Comparison of ENCODE assay signal across 26 mouse cellular contexts in the genomic region with DNA sequence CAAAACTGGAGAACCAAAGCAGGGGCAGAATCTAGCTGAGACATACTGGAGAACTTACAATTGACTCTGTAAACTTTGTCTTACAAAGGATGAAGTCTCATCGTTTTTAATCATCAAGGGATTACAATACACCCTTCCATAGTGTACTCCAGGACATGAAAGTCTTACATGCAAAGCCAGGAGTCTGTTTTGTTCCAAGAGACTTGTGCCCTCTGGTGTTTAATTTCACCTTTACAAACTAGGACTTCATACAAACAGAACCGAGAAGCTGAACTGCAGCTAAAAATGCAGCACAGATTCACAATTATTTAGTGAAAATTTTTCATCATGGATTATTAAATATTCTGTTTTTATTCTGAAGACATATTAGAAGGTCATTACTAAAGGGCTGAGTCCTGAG. TPM values are rescaled to one million over a fixed set of nuclear protein-coding genes. Genes with fewer than 3 reads are reported as not detected.
DNase-seq lines count a peak whose midpoint lies in the region; ATAC-seq and TF ChIP-seq lines count a peak whose summit lies in the region.
"Had no signal": no experiment of that assay in that cellular context is flagged by ENCODE, and none has a peak within 500 bp of the region (broad histone marks: within the 10 kb centered on the region; RNA-seq: fewer than 3 reads in every experiment).

No protein-coding gene starts in this region.

- no peak for TF ChIP-seq EP300 in liver, postnatal 0 days (IDR thresholded peaks at IDR 0.05; ENCODE audit: low read depth)

- 0 out of 2 replicates have a peak, but pooled peaks have one; percentile 8 for TF ChIP-seq CTCF in forebrain, postnatal 0 days (IDR thresholded peaks at IDR 0.05; ENCODE audit: low read depth)
- TF ChIP-seq CTCF in hindbrain, postnatal 0 days (IDR thresholded peaks at IDR 0.05; ENCODE audit: low read depth), result peak; percentile 34
- TF ChIP-seq CTCF in liver, postnatal 0 days (IDR thresholded peaks at IDR 0.05; ENCODE audit: low read depth), result 0 out of 2 replicates have a peak, but pooled peaks have one; percentile 22

- H3K9me3 ChIP-seq in forebrain, postnatal 0 days (ENCODE audit: low read length), result no peaks in the 10 kb centered on the region
- no peaks in the 10 kb centered on the region for H3K9me3 ChIP-seq in forebrain, embryonic 14.5 days (replicated peaks; ENCODE audit: control insufficient read depth, low read length)
- no peaks in the 10 kb centered on the region for H3K9me3 ChIP-seq in hindbrain, postnatal 0 days (ENCODE audit: low read length)
- no peaks in the 10 kb centered on the region for H3K9me3 ChIP-seq in hindbrain, embryonic 10.5 days
- no peaks in the 10 kb centered on the region for H3K9me3 ChIP-seq in liver, postnatal 0 days (ENCODE audit: low read length)
- H3K9me3 ChIP-seq: embryonic facial prominence, embryonic 13.5 days; forebrain, embryonic 12.5 days; heart, embryonic 10.5 days; hindbrain, embryonic 12.5 days; limb, embryonic 13.5 days; liver, embryonic 15.5 days; midbrain, embryonic 12.5 days had no signal

- H3K9ac ChIP-seq in forebrain, postnatal 0 days, result no peak overlapping the region
- H3K9ac ChIP-seq in forebrain, embryonic 14.5 days (ENCODE audit: low read length), result no peak overlapping the region
- no peak overlapping the region for H3K9ac ChIP-seq in hindbrain, postnatal 0 days (replicated peaks; ENCODE audit: low read length)
- H3K9ac ChIP-seq in liver, postnatal 0 days (replicated peaks), result no peak overlapping the region
- H3K9ac ChIP-seq: embryonic facial prominence, embryonic 13.5 days; forebrain, embryonic 12.5 days; hindbrain, embryonic 12.5 days; limb, embryonic 13.5 days; liver, embryonic 15.5 days; midbrain, embryonic 12.5 days had no signal

- no peak overlapping the region for H3K27ac ChIP-seq in forebrain, postnatal 0 days (ENCODE audit: low read depth, low read length)
- H3K27ac ChIP-seq in forebrain, embryonic 14.5 days (ENCODE audit: low read depth, low read length), result no peak overlapping the region
- H3K27ac ChIP-seq in hindbrain, postnatal 0 days, result no peak overlapping the region
- H3K27ac ChIP-seq in hindbrain, embryonic 10.5 days, result no peak overlapping the region
- no peak overlapping the region for H3K27ac ChIP-seq in liver, postnatal 0 days (ENCODE audit: low read depth)
- H3K27ac ChIP-seq: embryonic facial prominence, embryonic 13.5 days; forebrain, embryonic 12.5 days; heart, embryonic 10.5 days; hindbrain, embryonic 12.5 days; limb, embryonic 13.5 days; liver, embryonic 15.5 days; midbrain, embryonic 12.5 days had no signal

- H3K4me3 ChIP-seq in forebrain, postnatal 0 days (ENCODE audit: low read depth, low read length), result no peak overlapping the region
- H3K4me3 ChIP-seq in forebrain, embryonic 14.5 days (ENCODE audit: low read depth, low read length), result no peak overlapping the region
- no peak overlapping the region for H3K4me3 ChIP-seq in hindbrain, postnatal 0 days (ENCODE audit: low read length)
- no peak overlapping the region for H3K4me3 ChIP-seq in hindbrain, embryonic 10.5 days
- H3K4me3 ChIP-seq in liver, postnatal 0 days (ENCODE audit: low read depth, low read length), result no peak overlapping the region
- H3K4me3 ChIP-seq: embryonic facial prominence, embryonic 13.5 days; erythroblast, embryonic 14.5 days; forebrain, embryonic 12.5 days; heart, embryonic 10.5 days; hindbrain, embryonic 12.5 days; limb, embryonic 13.5 days; liver, embryonic 15.5 days; midbrain, embryonic 12.5 days; myocyte had no signal

- no peak for ATAC-seq in forebrain, postnatal 0 days
- ATAC-seq in forebrain, embryonic 14.5 days, result no peak
- ATAC-seq in hindbrain, postnatal 0 days, result no peak
- ATAC-seq in liver, postnatal 0 days, result no peak

- 0 out of 2 replicates have a peak, but pooled peaks cover 5% of the 10 kb centered on the region for H3K36me3 ChIP-seq in forebrain, postnatal 0 days (ENCODE audit: insufficient read depth)
- 0 out of 2 replicates have a peak, but pooled peaks cover 2% of the 10 kb centered on the region for H3K36me3 ChIP-seq in forebrain, embryonic 14.5 days (ENCODE audit: control insufficient read depth, insufficient read depth, low read length)
- no peaks in the 10 kb centered on the region; the same call in 1 of the 2 replicates for H3K36me3 ChIP-seq in hindbrain, postnatal 0 days (ENCODE audit: insufficient read depth, low read length)
- no peaks in the 10 kb centered on the region for H3K36me3 ChIP-seq in hindbrain, embryonic 10.5 days
- H3K36me3 ChIP-seq in liver, postnatal 0 days (replicated peaks; ENCODE audit: insufficient read depth, low read length), result no peaks in the 10 kb centered on the region
- H3K36me3 ChIP-seq: heart, embryonic 10.5 days; limb, embryonic 13.5 days; liver, embryonic 15.5 days; midbrain, embryonic 12.5 days had no signal

- 63% methylated on average over 2 of the region's 2 CpGs for WGBS in forebrain, postnatal 0 days
- 73% methylated on average over 2 of the region's 2 CpGs for WGBS in forebrain, embryonic 14.5 days
- 64% methylated on average over 2 of the region's 2 CpGs for WGBS in hindbrain, postnatal 0 days
- WGBS in hindbrain, embryonic 10.5 days, result 87% methylated on average over 2 of the region's 2 CpGs
- WGBS in liver, postnatal 0 days (ENCODE audit: insufficient replicate concordance), result 67% methylated on average over 2 of the region's 2 CpGs

- H3K27me3 ChIP-seq in forebrain, postnatal 0 days (ENCODE audit: insufficient read depth, low read length), result no peaks in the 10 kb centered on the region
- H3K27me3 ChIP-seq in forebrain, embryonic 14.5 days (replicated peaks; ENCODE audit: control insufficient read depth, insufficient read depth, low read length), result no peaks in the 10 kb centered on the region
- no peaks in the 10 kb centered on the region for H3K27me3 ChIP-seq in hindbrain, postnatal 0 days (ENCODE audit: insufficient read depth, low read length)
- H3K27me3 ChIP-seq in hindbrain, embryonic 10.5 days (ENCODE audit: insufficient read depth, poor library complexity, severe bottlenecking), result no peaks in the 10 kb centered on the region
- no peaks in the 10 kb centered on the region for H3K27me3 ChIP-seq in liver, postnatal 0 days (ENCODE audit: insufficient read depth, low read length)
- H3K27me3 ChIP-seq: embryonic facial prominence, embryonic 13.5 days; forebrain, embryonic 12.5 days; hindbrain, embryonic 12.5 days; limb, embryonic 13.5 days; liver, embryonic 15.5 days; midbrain, embryonic 12.5 days had no signal

- H3K4me2 ChIP-seq in forebrain, postnatal 0 days (ENCODE audit: low read depth), result no peak overlapping the region
- H3K4me2 ChIP-seq in forebrain, embryonic 14.5 days (ENCODE audit: low read length), result no peak overlapping the region
- no peak overlapping the region for H3K4me2 ChIP-seq in hindbrain, postnatal 0 days (ENCODE audit: low read depth, low read length)
- H3K4me2 ChIP-seq in liver, postnatal 0 days (ENCODE audit: low read depth, low read length), result no peak overlapping the region
- H3K4me2 ChIP-seq: embryonic facial prominence, embryonic 13.5 days; forebrain, embryonic 12.5 days; hindbrain, embryonic 12.5 days; limb, embryonic 13.5 days; liver, embryonic 15.5 days; midbrain, embryonic 12.5 days had no signal

- no peak for DNase-seq in forebrain, postnatal 0 days
- no peak for DNase-seq in forebrain, embryonic 14.5 days (ENCODE audit: low spot score)
- DNase-seq in hindbrain, postnatal 0 days (ENCODE audit: low spot score), result peak; percentile 42
- DNase-seq in hindbrain, embryonic 10.5 days (ENCODE audit: low spot score), result no peak
- no peak for DNase-seq in liver, postnatal 0 days
- DNase-seq in liver, result no peak
- DNase-seq in brain, adult 2 months (ENCODE audit: low read depth, low spot score), result peak; percentile 41
- DNase-seq: adrenal gland, postnatal 14 days; cerebellum, adult 8-10 months; cerebellum, postnatal 36 days; embryo, embryonic 11 days; gastrocnemius, postnatal 25 days; kidney, adult 2 months; kidney, postnatal 14 days; lung, postnatal 14 days; right cerebral cortex, postnatal 4 days; thymus, postnatal 36 days had no signal

- no peaks in the 10 kb centered on the region for H3K4me1 ChIP-seq in forebrain, postnatal 0 days (ENCODE audit: insufficient read depth)
- H3K4me1 ChIP-seq in forebrain, embryonic 14.5 days (ENCODE audit: control insufficient read depth, insufficient read depth, low read length), result no peaks in the 10 kb centered on the region
- no peaks in the 10 kb centered on the region for H3K4me1 ChIP-seq in hindbrain, postnatal 0 days (ENCODE audit: insufficient read depth, low read length)
- H3K4me1 ChIP-seq in hindbrain, embryonic 10.5 days (replicated peaks), result no peaks in the 10 kb centered on the region
- no peaks in the 10 kb centered on the region for H3K4me1 ChIP-seq in liver, postnatal 0 days (ENCODE audit: insufficient read depth)
- H3K4me1 ChIP-seq: embryonic facial prominence, embryonic 13.5 days; forebrain, embryonic 12.5 days; heart, embryonic 10.5 days; hindbrain, embryonic 12.5 days; limb, embryonic 13.5 days; liver, embryonic 15.5 days; midbrain, embryonic 12.5 days had no signal

RNA-seq across cellular contexts. Expression of a gene that starts 53.8 kb away (rescaled TPM):
- total RNA-seq in forebrain, postnatal 0 days (2014; rRNA removed), result 38.7 and 45.7 TPM in 2 replicates
- polyA plus RNA-seq in forebrain, postnatal 0 days (2015; fragmentation: Nextera tagmentation; extraction: Ambion mirVana), result 38.3 and 49.3 TPM in 2 replicates
- polyA plus RNA-seq in forebrain, embryonic 14.5 days (2014; fragmentation: Nextera tagmentation; extraction: Ambion mirVana), result 35.6 and 42.2 TPM in 2 replicates
- total RNA-seq in hindbrain, postnatal 0 days (2014; rRNA removed), result 28.4 and 31.6 TPM in 2 replicates
- 37.7 TPM in 2 replicates for polyA plus RNA-seq in hindbrain, postnatal 0 days (2015; fragmentation: Nextera tagmentation; extraction: Ambion mirVana)
- 6.0 and 8.9 TPM in 2 replicates for polyA plus RNA-seq in hindbrain, embryonic 10.5 days (2016; fragmentation: Nextera tagmentation; extraction: Ambion mirVana)
- 1.0 and 1.1 TPM in 2 replicates for polyA plus RNA-seq in liver, postnatal 0 days (2015; fragmentation: Nextera tagmentation; extraction: Ambion mirVana)
- polyA plus RNA-seq: erythroblast, embryonic 14.5 days; myocyte had no signal

Comparison
In these comparisons a context has a peak if more than half of its experiments do, and no peak if none do; other contexts are left out.
1. DNase-seq: peak in hindbrain, postnatal 0 days (single experiment) and brain, adult 2 months (single experiment); none in forebrain, postnatal 0 days (single experiment), forebrain, embryonic 14.5 days (single experiment), hindbrain, embryonic 10.5 days (single experiment), liver, postnatal 0 days (single experiment) and liver (single experiment).
2. Peak in every context shown above with its lines, with median percentiles within 50 percentile points of each other: CTCF ChIP-seq.